Mouse (Mus musculus) left cerebral cortex, postnatal 14 days (tissue): ENCODE measurements around the gene Zfp326. TPM values are rescaled to one million over a fixed set of nuclear protein-coding genes. Genes with fewer than 3 reads are reported as not detected.

ENCODE experiments used
- DNase-seq, 2 experiments: peaks; one replicate each; pipeline ENCODE4 v3.0.0; 2021 to 2022; ENCODE audit warnings: low spot score in 2 of 2, mixed read lengths in 1 of 2
- intact Hi-C: fragments of 180-260 bp; cut with DNase I; formaldehyde crosslinking; loops from one replicate; pipeline ENCODE4 v1.15.1; 2025
- long read RNA-seq, 2 experiments: library from polyadenylated mRNA; stranded (forward); transcript quantifications; one replicate each; pipeline ENCODE4 v2.0.0; 2021
- total RNA-seq, 2 experiments: library from RNA; stranded (reverse); gene quantifications; 2 replicates each; pipeline ENCODE4 v1.2.3; 2021

Gene Zfp326
- total RNA-seq, result 10 to 100 TPM; 37.0 to 40.0 TPM
- long read RNA-seq, experiment 1, partial matches to known transcripts, result 1 of 6 reads
- long read RNA-seq, experiment 1, other reads (novel, unspliced or antisense), result 4 of 6 reads
- long read RNA-seq, experiment 2, partial matches to known transcripts, result 1 of 1 reads
- long read RNA-seq, experiment 2, other reads (novel, unspliced or antisense), result 0 of 1 reads

DNA sequence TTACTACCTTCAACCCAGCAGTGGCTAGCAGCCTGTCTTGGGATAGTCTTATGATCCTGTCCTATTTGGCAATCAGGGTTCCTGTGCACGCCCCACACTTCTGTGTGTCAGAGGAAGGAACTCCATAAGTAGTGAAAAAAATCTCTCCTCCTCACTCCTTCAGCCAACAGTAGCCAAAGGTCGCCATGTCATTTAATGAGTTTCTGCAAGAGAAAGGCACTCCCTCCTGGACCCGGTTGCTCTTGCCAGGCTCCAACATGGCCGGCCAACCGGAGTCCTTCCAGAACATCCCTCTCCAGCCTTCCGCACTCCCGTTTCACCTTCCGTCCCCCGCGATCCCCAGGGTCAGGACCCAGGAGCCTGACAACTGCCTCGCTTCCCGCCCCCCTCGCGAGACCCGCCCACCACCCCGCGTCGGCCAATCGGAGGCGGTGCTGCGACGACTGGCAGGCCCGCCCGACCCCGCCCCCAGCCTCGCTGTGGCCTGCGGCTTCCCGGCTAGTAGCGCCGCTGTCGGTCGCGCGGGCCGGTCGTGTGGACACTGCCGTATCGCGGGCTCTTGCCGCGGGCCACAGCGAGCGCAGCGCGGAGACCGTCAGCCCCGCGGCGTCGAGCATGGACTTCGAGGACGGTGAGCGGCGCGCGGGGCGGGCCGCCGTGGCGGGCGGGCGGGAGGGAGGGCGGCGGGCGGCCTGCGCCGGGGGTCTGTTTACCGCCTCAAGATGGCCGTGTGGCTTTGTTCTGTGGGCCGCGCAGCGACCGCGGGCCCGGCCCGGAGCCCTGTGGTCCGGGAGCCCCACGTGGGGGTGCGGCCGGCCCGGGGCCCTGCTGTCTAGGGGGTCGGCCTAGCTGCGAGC, at the start of gene Zfp326:
Gene Zfp326 (plus strand): TSS at position 498 of the 857 bp plus-strand sequence.
- peak; percentile 79 to 87 for DNase-seq
- intact Hi-C loops, result no loop called here

DNA sequence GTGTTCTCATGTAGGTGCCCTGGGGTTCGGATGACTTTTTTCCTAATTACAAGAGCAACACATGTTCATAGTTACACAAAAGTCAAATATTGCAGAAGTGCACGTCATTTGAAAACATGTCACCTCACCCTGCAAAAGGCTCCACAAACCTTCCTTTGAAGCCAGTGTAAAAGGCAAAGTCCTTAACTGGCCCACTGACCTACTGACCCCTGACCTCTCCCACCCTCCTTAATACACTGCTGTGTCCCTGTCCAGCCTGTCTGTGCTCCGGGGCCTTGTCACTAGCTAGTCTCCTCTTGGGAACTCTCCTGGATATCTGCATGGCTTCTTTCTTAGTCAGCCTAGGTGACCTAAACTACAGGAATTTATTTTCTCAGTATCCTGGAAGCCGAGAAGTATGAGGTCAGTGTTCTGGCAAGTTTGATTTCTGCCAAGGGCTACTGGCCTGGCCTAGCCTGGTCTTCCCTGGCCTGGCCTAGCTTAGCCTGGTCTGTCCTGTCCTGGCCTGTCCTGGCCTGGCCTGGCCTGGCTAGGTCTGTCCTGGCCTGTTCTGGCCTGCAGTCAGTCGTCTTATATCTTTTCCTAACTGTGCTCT, 49.4 kb upstream of the Zfp326 start:
- intact Hi-C loops, result no loop called here
- DNase-seq, result no peak

DNA sequence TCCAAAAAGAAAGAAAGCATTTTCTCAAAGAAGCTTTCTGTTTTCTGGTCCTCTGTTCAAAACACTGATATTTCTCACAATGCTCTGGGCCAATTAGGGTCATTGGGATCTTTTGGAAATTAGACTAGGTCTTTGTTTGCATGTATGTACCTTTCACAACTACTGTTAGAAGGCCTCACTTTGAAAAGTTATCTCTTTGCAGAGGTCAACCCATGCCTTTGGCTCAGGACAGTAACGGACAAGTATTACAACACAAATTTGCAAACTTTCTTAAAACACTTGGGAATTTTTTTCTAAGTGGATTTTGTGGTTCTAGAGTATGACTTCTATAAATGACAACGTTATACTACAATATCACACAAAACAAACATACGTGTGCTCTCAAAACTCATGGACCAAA, 48.3 kb upstream of the Zfp326 start:
- intact Hi-C loops, result no loop called here
- no peak for DNase-seq

DNA sequence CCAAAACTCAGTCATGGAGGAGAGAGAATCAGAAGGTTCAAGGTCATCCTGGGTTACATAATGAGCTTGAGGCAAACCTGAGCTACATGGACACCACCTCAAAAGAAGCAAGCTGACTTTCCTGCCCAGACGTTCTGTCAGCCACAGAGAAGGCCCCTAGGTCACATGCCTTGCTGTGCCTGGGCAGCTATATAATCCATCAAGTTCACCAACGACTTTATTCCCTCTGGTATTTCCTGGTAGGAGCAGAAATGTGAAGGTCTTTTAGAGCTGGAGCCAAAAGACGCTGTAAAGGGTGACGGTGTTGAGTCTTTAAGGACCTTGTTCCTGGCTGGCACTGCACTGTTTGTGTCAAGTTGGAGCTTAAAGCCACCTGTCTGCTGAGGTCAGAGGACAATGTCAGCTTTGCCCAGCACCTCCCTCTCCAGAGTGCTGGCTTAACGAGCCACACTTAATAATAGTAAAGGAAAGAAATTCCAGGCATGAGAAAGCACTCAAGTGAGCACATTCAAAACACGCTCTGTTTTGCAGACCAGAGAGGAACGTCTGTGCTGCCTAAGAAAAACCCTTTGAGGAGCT, 47.3 kb upstream of the Zfp326 start:
- no peak for DNase-seq
- intact Hi-C loops, result no loop called here

DNA sequence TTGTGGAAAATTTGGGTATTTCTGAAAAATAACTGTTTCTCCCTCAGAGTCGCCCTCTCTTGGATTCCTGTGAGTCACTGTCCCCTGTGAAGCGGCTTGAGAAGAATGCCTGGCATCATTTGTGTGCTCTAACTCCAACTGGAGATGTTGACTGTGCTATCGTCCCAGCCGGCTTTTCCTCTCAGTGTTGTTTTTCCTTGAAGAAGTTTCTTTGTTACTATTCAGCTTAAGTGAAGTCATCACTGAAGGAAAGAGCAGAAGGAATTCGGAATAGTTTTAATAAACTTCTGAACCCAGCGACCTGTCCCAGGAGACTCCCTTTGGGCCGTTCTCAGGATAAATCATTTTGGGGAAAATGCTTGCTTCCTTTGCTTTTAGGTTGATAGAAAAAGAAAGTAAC, 44.2 kb upstream of the Zfp326 start:
- intact Hi-C loops, result no loop called here
- DNase-seq, result no peak

DNA sequence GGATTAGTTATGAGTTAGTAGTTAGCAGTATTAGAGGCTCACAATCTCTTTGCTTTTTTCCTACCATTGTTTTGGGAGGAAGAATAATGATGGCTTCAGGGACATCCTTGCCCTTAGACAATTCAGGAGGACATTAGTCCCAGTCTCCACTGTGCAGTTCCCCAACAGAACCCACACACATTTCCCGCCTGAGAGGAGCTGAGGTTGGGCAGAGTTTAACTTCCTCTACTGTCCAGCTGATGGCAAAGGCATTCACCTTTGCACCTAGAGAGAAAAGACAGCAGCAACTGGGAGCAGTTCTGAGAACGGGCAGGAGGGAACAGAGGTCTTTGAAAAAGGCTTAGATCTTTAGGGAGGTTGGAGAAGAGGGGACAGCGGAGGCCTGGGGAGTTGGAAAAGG, 42.4 kb upstream of the Zfp326 start:
- intact Hi-C loops, result no loop called here

DNA sequence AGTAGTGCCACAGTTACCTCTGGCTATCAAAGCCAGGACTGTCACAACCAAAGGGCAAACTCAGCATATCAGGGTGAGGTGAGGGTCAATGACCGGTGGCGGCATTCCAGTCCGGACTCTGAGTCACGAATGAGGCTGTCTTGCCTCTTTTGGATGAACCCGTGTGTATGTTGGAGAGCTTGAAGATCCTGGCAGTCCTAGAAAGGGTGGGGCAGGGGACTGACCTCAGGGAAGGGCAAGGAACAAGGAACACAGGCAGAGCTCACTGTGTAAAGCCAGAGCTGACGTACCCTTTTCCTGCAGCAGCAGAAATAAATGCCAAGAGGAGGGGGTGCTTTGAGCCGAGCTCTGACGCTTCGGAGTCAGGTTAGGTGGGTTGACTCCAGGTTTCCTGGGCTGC, 40.4 kb upstream of the Zfp326 start:
- DNase-seq, result no peak
- intact Hi-C loops, result no loop called here

More for the DNA sequence above, 42.4 kb upstream of the Zfp326 start:
- no peak for DNase-seq

DNA sequence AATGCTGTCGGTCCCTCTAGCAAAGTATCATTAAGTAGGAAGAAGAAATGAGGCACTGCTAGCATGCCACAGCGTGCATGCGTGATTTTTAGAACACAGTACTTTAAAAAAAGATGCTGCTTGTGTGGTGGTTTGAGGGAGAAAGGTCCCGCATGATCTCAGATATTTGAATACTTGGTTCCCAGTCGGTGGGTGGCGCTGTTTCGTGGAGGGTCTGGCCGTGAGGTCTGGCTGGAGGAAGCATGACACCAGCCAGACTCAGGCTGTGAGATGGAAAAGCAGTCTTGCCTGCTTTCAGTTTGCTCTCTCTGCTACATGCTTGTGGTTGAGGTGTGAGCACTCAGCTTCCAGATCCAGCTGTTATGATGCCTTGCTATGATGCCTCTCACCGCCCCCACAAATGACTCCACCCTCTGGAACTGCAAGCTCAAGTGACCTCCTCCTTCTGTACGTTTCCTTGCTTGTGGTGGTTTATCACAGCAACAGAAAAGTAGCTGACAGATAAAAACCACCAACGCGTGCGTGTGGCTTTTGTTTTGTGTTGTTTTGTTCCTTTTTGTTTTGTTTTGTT, 36.5 kb upstream of the Zfp326 start:
- no peak for DNase-seq
- intact Hi-C loops, result no loop called here

DNA sequence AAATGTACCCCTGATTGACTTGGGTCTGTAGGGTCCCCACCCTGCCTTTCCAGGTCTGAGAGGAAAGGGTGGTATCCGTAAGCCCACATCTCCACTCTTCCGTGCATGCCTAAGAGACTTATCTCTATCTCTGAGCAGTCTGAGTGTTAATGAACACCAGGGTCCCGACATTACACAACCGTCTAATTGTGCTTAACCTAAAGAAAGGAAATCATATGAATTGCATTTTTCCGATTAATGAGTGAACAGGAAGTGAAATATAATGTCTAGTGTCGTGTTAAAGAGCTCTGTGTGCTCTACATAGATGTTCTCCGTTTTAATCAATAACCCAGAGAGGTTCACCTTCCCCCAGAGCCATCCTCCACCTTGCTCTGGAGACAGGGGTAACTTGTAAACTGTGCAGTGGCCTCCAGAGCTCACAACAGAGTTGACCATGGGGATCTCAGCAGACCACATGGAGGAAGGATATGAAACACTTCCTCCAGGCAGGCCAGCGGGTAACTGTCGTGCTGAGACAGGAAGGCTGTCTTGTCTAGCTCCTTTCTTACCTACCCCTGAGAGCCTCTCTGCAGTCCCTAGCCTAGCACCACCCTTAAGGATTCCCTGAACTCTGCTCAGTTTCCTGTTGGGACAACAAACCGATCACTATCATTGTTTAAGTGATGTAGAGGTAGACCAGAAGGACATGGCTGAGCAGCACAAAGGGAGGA, 32.2 kb upstream of the Zfp326 start:
- intact Hi-C loops, result no loop called here

DNA sequence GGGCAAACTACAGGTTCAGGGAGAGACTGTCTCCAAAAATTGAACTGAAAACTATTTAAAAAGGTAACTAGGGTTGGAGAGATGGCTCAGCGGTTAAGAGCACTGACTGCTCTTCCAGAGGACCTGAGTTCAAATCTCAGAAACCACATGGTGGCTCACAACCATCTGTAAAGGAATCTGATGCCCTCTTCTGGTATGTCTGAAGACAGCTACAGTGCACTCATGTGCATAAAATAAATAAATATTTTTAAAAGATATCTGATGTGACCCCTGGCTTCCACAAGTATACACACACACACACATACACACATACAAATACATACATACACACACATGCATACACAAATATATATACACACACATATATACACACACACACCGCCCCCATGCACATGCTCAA, 31.3 kb upstream of the Zfp326 start:
- no peak for DNase-seq
- intact Hi-C loops, result no loop called here

More for the DNA sequence above, 32.2 kb upstream of the Zfp326 start:
- no peak for DNase-seq

DNA sequence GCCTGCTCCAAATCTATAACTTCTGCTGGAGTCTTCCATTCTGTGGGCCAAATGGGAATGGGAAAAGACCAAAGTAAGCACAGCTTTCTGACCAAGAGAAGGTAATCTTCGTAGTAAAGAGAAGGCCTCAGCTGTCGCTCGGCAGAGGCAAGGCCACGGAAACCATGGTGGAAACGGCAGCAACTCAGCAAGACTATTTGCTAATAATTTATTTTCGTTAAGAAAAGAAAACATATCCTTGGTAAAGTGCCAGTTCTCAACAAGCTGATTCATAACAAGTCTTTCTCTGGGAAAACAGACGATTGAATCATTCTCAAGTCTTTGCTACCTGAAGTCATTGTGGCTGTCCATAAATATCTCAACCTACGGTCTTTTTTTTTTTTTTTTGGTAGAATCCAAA, 28.6 kb upstream of the Zfp326 start:
- DNase-seq, result no peak
- intact Hi-C loops, result no loop called here

DNA sequence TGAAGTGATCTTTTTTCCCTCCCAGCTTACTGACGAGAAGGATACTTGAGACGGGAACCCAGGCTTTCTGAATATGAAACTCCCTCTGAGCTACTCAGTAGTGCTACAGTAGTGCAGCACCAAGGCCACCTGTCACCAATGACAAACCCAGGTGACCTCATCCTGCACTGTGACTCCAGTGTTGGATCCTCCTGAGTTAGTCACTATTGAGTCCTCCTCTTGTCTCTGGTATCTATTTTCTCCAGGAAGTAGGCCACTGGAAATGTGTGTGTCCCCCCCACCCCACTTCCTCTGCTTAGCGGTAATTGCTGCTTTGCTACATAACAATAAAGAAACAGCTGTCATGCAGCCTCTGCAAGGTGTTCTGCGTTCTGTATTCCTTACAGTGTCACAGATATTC, 27.1 kb upstream of the Zfp326 start:
- intact Hi-C loops, result no loop called here
- no peak for DNase-seq

DNA sequence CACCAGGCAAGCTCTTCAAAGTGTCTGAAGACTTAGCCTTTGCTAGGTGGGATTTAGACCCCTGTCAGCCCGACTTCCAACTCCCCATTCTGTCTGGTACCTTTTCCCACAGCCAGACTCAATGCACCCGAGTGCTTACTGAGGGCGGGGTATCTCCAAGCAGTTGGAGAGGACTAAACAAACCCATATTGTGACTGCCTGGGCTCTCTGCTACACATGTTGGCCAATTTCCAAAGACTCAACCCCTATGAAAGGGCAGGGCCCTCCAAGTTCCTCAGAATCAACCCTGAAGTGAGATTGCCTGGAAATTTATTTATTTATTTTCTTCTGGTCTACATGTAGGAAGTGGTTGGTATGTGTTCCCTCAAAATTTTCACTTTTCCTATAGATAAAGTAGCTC, 26.7 kb upstream of the Zfp326 start:
- intact Hi-C loops, result no loop called here
- DNase-seq, result no peak

DNA sequence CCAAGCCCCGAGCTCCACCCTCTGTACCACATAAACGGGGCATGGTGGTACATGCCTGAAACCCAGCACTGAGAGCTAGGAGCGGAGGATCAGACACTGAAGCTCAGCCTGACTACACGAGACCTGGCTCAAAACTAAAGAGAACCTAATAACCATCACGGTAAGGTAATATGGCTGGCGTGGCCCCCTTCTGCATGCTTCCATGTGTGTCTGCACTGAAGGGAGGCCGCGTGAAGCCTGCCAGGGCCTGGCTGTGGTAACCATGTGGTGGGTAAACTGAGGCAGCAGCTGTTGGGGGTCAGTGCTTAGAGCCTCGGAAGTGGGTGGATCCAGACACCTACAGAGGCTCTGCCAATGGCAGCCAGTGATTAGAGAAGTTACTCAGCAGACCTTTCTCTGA, 23.1 kb upstream of the Zfp326 start:
- intact Hi-C loops, result no loop called here
- no peak for DNase-seq

DNA sequence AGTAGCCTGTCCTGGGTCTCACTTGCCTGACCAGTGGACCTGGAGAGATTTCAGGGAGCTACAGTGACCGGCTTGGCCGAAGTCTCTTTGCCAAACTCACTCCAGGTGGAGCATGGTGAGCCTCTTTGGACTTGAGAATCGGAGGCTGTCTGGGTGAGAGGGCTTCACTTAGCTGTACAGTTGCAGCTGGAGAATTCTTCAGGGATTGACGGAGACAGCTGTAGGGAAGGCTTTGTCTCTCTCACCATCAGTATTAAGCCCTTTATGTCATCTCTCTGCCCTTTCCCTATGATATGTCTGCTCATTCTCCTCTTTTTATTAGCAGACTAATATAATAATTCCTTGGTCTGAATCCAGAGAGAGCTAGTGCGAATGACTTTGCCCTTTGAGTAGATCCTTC, 18.9 kb upstream of the Zfp326 start:
- DNase-seq, result no peak
- intact Hi-C loops, result no loop called here

DNA sequence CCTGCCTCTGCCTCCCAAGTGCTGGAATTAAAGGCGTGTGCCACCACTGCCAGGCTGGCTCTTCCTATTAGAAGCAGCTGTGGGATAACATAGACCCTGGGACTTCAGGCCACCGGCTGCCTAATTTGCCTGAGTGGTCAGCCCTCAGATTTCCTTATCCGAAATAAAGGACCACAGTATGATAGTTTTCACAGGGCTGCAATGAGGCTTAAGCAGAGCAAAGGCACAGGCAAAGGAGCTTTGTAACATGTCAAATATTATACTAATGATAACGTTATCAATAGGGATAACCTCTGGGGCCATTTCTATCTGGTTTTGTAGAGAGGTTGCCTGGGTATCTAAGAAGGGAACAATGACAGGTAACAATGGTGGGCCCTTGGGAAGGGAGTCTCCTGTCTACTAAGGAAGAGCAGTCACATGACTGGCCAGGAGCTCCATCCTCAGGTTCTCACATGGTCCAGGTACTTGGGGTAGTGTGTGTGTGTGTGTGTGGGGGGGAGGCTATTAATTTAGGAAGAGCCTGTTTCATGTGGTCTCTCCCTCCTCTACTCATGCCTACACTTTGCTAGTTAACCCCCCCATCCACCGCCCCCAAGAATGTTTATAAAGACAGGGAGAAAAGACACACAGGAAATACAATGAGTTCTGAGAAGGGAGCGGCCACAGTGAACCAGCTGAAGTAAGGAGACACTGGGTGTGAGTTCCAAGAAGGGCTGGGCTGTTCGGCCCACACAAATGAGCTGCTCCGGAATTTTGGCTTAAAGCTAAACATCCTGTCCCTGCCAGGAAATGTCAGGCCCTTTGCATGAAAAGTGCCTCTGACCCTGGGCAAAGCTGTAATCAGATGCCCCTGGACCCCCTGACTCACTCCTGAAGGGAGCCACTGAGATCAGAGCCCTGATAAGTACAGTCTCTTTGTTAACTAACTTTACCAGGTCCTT, 17.3 kb upstream of the Zfp326 start:
- DNase-seq, result no peak
- intact Hi-C loops, result no loop called here

DNA sequence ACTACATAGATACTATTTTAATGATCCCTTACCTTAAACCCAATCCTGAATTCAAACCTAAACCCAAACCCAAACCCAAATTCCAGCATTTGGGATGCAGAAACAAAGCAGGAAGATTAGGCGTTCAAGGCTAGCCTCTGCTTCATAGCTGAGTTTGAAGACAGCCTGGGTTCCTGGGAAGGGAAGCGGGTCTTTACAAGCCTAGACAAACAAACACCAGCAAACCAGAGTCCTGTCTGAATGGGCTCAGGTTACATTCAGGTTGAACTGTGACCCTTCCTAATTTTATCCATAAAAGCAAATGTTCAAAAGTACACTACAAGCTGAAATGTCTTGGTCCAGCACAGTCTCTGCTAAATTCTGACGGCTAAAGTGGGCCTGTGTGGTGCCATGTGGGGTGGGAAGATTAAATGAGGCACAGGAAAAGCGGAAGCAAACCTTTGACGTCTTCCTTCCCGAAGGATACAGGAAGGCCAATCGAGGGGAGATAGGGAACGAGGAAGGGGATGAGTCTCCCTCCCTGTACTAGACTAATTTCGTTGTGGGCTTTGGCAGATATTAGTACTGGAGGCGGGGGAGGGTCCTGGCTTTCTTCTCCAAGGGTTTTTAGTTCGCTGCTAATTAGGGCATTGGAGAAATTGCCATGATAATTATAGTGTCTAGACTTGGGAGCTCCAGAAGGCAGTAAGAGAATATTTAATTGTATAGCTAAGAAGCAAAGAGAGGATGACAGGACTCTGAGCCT, 16.5 kb upstream of the Zfp326 start:
- intact Hi-C loops, result no loop called here

DNA sequence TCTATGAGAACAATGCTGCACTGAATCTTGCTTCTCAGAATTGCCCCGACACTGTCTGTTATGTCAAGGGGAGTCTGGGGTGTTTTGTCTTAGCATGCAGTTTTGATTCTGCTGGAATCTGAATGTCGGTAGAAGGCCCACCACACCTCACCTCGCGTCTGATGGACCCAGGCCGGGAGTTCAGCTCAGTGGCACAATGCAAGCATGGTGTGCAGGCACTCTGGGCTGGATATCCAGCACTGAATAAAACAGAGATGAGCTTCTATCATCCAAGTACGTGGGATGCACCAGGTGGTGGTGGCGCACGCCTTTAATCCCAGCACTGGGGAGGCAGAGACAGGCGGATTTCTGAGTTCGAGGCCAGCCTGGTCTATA, 15.9 kb upstream of the Zfp326 start:
- DNase-seq, result no peak

More for the DNA sequence above, 16.5 kb upstream of the Zfp326 start:
- DNase-seq, result no peak

More for the DNA sequence above, 15.9 kb upstream of the Zfp326 start:
- intact Hi-C loops, result no loop called here
